Mouse (Mus musculus): ENCODE measurements around the gene Htr1d. TPM values are rescaled to one million over a fixed set of nuclear protein-coding genes. Genes with fewer than 3 reads are reported as not detected.
A peak's percentile ranks its signal among the peaks of the same experiment; 100 is the strongest.

Htr1d gene
- total RNA-seq, 1 experiment = 1.5 TPM

DNA sequence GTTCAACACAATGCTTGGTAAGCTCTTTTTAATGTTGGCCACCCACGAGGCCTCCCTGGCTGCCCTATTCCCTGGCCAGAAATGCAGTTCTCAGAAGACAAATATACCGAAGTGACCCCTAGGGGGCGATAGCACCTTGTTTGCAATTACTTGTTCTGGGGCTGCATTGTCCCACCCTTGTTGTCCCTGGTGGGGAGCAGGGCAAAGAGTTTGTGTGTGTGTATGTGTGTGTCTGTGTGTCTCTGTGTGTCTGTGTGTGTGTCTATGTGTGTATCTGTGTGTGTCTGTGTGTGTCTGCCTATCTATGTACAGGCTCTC, 8.0 kb downstream of the Htr1d start:
- Histone ChIP-seq H3K9me3 (ENCODE audit: control insufficient read depth, insufficient read depth, low read depth, low read length) (no peaks in the 10 kb centered on the region), H3K9ac (ENCODE audit: insufficient read depth, low read depth, low read length, poor library complexity, severe bottlenecking) (no peak overlapping the region), H3K4me3 (ENCODE audit: insufficient read depth in 1 of 2, low read depth in 1 of 2, low read length in 2 of 2, poor library complexity in 1 of 2, severe bottlenecking in 1 of 2) (no peak overlapping the region), H3K27ac (ENCODE audit: insufficient read depth, low read depth, low read length, poor library complexity, severe bottlenecking) (no peak overlapping the region), H3K36me3 (ENCODE audit: control insufficient read depth, insufficient read depth, low read length, poor library complexity, severe bottlenecking) (no peaks in the 10 kb centered on the region), H3K4me1 (ENCODE audit: control insufficient read depth in 2 of 2, insufficient read depth in 2 of 2, low read length in 2 of 2, poor library complexity in 1 of 2) (peaks cover 0 to 7% of the 10 kb centered on the region in 2 experiments; a peak in 1 of 4 replicates)
- TF ChIP-seq MAFK (IDR thresholded peaks at IDR 0.05; ENCODE audit: insufficient read depth, low read depth, low read length) (no peak; the same call in 1 of the 2 replicates), ZC3H11A (IDR thresholded peaks at IDR 0.05; ENCODE audit: borderline replicate concordance, low read depth, low read length) (no peak), ZNF384 (IDR thresholded peaks at IDR 0.05; ENCODE audit: low read depth, low read length) (no peak), CHD2 (IDR thresholded peaks at IDR 0.05; ENCODE audit: low read depth, low read length) (no peak), HCFC1 (IDR thresholded peaks at IDR 0.05; ENCODE audit: borderline replicate concordance, insufficient read depth, low read length) (no peak)
- in situ Hi-C loops (cut with MboI; ENCODE audit: low sequenced_read_pairs in 2 of 2, unreplicated experiment in 2 of 2) = no loop called here
- DNase-seq (ENCODE audit: low read depth, low spot score) = peak; percentile 77

DNA sequence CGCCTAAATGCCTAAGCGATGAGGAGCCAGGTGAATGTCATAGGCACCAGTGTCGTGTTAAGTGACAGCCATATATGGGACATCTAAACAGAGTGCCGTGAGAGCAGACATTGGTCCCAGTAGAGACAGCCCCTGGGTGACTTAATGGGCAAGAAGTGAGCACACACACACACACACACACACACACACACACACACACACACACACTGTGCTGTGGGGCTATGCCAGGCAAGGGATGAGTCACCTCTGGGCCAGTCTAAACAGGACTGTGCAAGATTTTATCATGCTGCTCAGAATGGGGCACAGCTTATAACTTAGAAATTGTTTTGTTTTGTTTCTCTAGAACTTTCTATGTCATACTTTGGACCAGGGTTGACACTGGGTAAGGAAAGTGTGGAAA, 10.7 kb downstream of the Htr1d start:
- no peak for TF ChIP-seq MAFK (IDR thresholded peaks at IDR 0.05; ENCODE audit: insufficient read depth, low read depth, low read length)
- TF ChIP-seq ZC3H11A (IDR thresholded peaks at IDR 0.05; ENCODE audit: borderline replicate concordance, low read depth, low read length) = no peak
- TF ChIP-seq HCFC1 (IDR thresholded peaks at IDR 0.05; ENCODE audit: borderline replicate concordance, insufficient read depth, low read length) = no peak
- no peak for TF ChIP-seq ZNF384 (IDR thresholded peaks at IDR 0.05; ENCODE audit: low read depth, low read length)
- TF ChIP-seq CHD2 (IDR thresholded peaks at IDR 0.05; ENCODE audit: low read depth, low read length) = no peak
- Histone ChIP-seq H3K36me3 (ENCODE audit: control insufficient read depth, insufficient read depth, low read length, poor library complexity, severe bottlenecking) (no peaks in the 10 kb centered on the region), H3K4me1 (ENCODE audit: control insufficient read depth in 2 of 2, insufficient read depth in 2 of 2, low read length in 2 of 2, poor library complexity in 1 of 2) (peaks cover 0 to 10% of the 10 kb centered on the region in 2 experiments; a peak in 1 of 4 replicates), H3K27ac (ENCODE audit: insufficient read depth, low read depth, low read length, poor library complexity, severe bottlenecking) (no peak overlapping the region), H3K9ac (ENCODE audit: insufficient read depth, low read depth, low read length, poor library complexity, severe bottlenecking) (no peak overlapping the region), H3K9me3 (ENCODE audit: control insufficient read depth, insufficient read depth, low read depth, low read length) (no peaks in the 10 kb centered on the region), H3K4me3 (ENCODE audit: insufficient read depth in 1 of 2, low read depth in 1 of 2, low read length in 2 of 2, poor library complexity in 1 of 2, severe bottlenecking in 1 of 2) (no peak overlapping the region)
- no peak for DNase-seq (ENCODE audit: low read depth, low spot score)
- in situ Hi-C loops (cut with MboI; ENCODE audit: low sequenced_read_pairs in 2 of 2, unreplicated experiment in 2 of 2) = no loop called here

DNA sequence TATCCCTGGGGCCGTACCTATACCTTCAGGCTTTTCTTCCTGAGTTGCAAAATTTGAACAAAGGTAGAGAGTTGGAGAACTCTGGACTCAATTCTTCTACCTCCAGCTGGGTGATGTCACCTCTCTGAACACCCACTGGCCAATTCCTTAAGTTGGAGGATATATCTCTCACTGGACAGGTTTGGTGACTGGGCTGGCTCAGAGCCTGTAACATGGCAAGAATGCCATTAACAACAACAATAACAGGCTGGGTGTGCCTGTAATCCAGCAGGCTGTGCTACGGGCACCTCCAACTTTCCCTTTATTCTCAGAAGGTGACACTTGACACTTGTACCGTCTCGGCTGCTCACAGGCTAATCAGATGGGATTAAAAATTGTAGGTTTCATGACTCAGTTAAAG, 15.8 kb downstream of the Htr1d start:
- Histone ChIP-seq H3K4me3 (ENCODE audit: insufficient read depth in 1 of 2, low read depth in 1 of 2, low read length in 2 of 2, poor library complexity in 1 of 2, severe bottlenecking in 1 of 2) (no peak overlapping the region), H3K36me3 (ENCODE audit: control insufficient read depth, insufficient read depth, low read length, poor library complexity, severe bottlenecking) (no peaks in the 10 kb centered on the region), H3K9me3 (ENCODE audit: control insufficient read depth, insufficient read depth, low read depth, low read length) (no peaks in the 10 kb centered on the region), H3K4me1 (ENCODE audit: control insufficient read depth in 2 of 2, insufficient read depth in 2 of 2, low read length in 2 of 2, poor library complexity in 1 of 2) (0 out of 4 replicates have a peak, but pooled peaks cover 0 to 3% of the 10 kb centered on the region in 2 experiments), H3K27ac (ENCODE audit: insufficient read depth, low read depth, low read length, poor library complexity, severe bottlenecking) (no peak overlapping the region), H3K9ac (ENCODE audit: insufficient read depth, low read depth, low read length, poor library complexity, severe bottlenecking) (no peak overlapping the region)
- in situ Hi-C loops (cut with MboI; ENCODE audit: low sequenced_read_pairs in 2 of 2, unreplicated experiment in 2 of 2) = no loop called here
- no peak for DNase-seq (ENCODE audit: low read depth, low spot score)
- TF ChIP-seq HCFC1 (IDR thresholded peaks at IDR 0.05; ENCODE audit: borderline replicate concordance, insufficient read depth, low read length) (no peak), ZNF384 (IDR thresholded peaks at IDR 0.05; ENCODE audit: low read depth, low read length) (no peak), ZC3H11A (IDR thresholded peaks at IDR 0.05; ENCODE audit: borderline replicate concordance, low read depth, low read length) (no peak), MAFK (IDR thresholded peaks at IDR 0.05; ENCODE audit: insufficient read depth, low read depth, low read length) (no peak), CHD2 (IDR thresholded peaks at IDR 0.05; ENCODE audit: low read depth, low read length) (no peak)

DNA sequence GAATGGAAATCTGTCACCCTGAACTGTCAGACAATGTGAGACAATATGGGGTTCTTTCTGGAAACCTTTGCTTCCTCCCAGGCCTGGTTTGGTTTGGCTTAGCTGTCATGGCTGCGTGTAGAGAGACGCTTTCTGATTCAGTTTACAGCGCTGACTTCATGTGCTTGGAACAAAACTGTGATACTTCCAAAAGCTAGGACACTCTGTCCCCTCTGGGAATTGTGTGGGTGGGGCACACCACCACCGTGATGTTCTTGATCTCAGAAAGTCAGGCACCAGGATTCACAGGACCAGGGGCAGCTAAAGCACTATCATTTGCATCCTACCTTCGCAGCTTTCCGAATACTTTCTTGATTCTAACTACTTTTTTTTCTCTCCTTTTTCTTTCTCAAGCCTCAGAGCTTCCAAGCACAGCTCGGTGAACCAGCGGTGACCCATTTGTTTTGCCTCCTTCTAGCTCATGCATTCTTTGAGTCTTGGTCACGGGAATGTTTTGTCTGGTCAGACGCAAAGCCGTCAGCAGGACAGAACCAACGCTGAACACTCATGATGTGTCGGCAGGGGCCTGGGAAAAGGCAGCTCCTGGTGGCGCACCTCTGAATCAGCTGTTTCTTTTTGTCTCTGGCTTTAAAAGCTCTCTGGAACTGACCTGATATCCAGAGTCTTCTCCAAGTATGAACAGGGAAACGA, 18.2 kb downstream of the Htr1d start:
- in situ Hi-C loops (cut with MboI; ENCODE audit: low sequenced_read_pairs in 2 of 2, unreplicated experiment in 2 of 2) = no loop called here

More for the DNA sequence above, 18.2 kb downstream of the Htr1d start:
- no peak overlapping the region for H3K27ac ChIP-seq (ENCODE audit: insufficient read depth, low read depth, low read length, poor library complexity, severe bottlenecking)
- TF ChIP-seq ZC3H11A (IDR thresholded peaks at IDR 0.05; ENCODE audit: borderline replicate concordance, low read depth, low read length) (no peak), ZNF384 (IDR thresholded peaks at IDR 0.05; ENCODE audit: low read depth, low read length) (no peak), MAFK (IDR thresholded peaks at IDR 0.05; ENCODE audit: insufficient read depth, low read depth, low read length) (no peak), HCFC1 (IDR thresholded peaks at IDR 0.05; ENCODE audit: borderline replicate concordance, insufficient read depth, low read length) (no peak), CHD2 (IDR thresholded peaks at IDR 0.05; ENCODE audit: low read depth, low read length) (no peak)
- H3K9me3 ChIP-seq (ENCODE audit: control insufficient read depth, insufficient read depth, low read depth, low read length) = no peaks in the 10 kb centered on the region
- H3K4me3 ChIP-seq (ENCODE audit: insufficient read depth in 1 of 2, low read depth in 1 of 2, low read length in 2 of 2, poor library complexity in 1 of 2, severe bottlenecking in 1 of 2) = no peak overlapping the region
- H3K4me1 ChIP-seq (ENCODE audit: control insufficient read depth in 2 of 2, insufficient read depth in 2 of 2, low read length in 2 of 2, poor library complexity in 1 of 2) = peaks cover 0 to 9% of the 10 kb centered on the region in 2 experiments; a peak in 1 of 4 replicates
- no peak overlapping the region for H3K9ac ChIP-seq (ENCODE audit: insufficient read depth, low read depth, low read length, poor library complexity, severe bottlenecking)
- H3K36me3 ChIP-seq (ENCODE audit: control insufficient read depth, insufficient read depth, low read length, poor library complexity, severe bottlenecking) = no peaks in the 10 kb centered on the region
- DNase-seq (ENCODE audit: low read depth, low spot score) = no peak
